Mouse (Mus musculus) layer of hippocampus, adult 2 months (tissue): ENCODE measurements around the gene Pde4d. TPM values are rescaled to one million over a fixed set of nuclear protein-coding genes. Genes with fewer than 3 reads are reported as not detected.
A peak's percentile ranks its signal among the peaks of the same experiment; 100 is the strongest.

Experiments used
- DNase-seq, 2 experiments: peaks; one replicate each; pipeline ENCODE4 v3.0.0; 2022; ENCODE audit warnings: low spot score in 2 of 2
- H3K27ac ChIP-seq: fragments of 200-600 bp; 2 replicates; pipeline ENCODE4 v1.8.1; 2022
- H3K4me3 ChIP-seq: fragments of 200-600 bp; 2 replicates; pipeline ENCODE4 v1.8.1; 2022; ENCODE audit warnings: mild to moderate bottlenecking
- CTCF ChIP-seq: fragments of 200-600 bp; conservative IDR thresholded peaks from 2 replicates; pipeline ENCODE4 v1.8.1; 2022; ENCODE audit warnings: antibody characterized with exemption, mild to moderate bottlenecking, moderate library complexity
- total RNA-seq, 2 experiments: library from RNA; stranded (reverse); gene quantifications; 2 replicates each; pipeline ENCODE4 v1.2.3; 2021

The Pde4d gene
- total RNA-seq, 2 experiments from 2014 or later: 72.2 to 73.8 TPM

- TF ChIP-seq CTCF: no peak
- H3K4me3 ChIP-seq: no peak overlapping the region
- H3K27ac ChIP-seq: no peak overlapping the region
- DNase-seq: no peak
These were observed 1202.2 kb downstream of the Pde4d start for GRCm38 (mm10) chr13:109651790-109652605.

DNA sequence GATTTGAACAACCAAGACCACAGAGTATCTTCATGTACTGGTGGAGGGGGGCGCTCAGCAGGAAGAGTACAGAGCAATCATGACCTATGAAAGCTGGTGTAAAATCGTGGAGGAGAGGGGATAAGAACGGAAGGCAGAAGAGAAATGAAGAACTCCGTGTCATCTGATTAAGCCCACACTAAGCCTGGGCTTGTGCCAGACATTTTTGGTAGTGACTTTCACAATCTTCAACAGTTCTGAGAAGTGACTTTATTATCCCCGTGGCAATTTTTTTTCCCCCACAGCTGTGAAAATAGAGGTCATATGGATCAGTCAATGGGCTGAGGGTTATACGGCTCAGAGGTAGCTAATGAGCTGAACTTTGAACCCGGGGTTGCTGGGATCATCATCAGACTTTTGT lies 1202.9 kb downstream of the Pde4d start:
- H3K27ac ChIP-seq: no peak overlapping the region
- no peak overlapping the region for H3K4me3 ChIP-seq
- TF ChIP-seq CTCF: no peak
- no peak for DNase-seq

DNA sequence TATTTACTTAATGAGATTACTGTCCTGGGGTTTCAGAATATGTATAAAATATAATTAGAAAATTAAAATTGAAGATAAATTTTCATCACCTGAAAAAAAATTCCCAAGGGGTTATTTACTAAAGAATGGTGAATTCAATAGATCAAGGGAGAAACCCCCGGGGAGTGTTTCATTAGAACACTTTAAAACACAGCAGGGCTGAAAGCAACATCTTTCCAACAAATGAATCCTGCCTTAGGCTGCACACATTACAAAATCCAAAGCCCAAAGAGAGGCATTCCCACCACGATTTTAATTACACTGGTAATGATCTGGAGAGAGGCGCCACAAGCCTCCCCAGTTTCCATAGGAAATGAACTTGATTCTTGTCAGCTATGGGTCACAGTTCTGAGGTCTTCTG lies 1205.6 kb downstream of the Pde4d start:
- TF ChIP-seq CTCF: no peak
- no peak overlapping the region for H3K27ac ChIP-seq
- no peak for DNase-seq
- H3K4me3 ChIP-seq: no peak overlapping the region

DNA sequence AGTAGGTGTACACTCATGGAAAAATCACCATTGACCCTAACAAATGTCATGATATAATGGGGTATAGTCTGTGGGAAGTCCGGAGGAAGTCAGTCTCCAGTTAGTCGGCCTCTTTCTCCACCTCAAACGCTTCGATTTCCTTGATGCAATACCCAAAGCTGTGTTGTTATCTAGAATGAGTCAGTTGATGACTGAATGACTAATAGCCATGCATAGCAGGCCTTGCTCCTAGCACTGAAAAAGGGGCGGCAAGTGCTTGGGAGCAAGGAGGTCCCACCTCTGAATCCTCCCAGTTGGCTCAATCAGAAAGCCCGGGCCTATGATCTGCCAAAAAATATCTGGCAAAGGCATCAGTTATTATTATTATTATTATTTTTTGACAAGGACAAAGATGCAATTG lies 1209.4 kb downstream of the Pde4d start:
- DNase-seq: no peak
- no peak overlapping the region for H3K27ac ChIP-seq
- H3K4me3 ChIP-seq: no peak overlapping the region
- TF ChIP-seq CTCF: no peak

DNA sequence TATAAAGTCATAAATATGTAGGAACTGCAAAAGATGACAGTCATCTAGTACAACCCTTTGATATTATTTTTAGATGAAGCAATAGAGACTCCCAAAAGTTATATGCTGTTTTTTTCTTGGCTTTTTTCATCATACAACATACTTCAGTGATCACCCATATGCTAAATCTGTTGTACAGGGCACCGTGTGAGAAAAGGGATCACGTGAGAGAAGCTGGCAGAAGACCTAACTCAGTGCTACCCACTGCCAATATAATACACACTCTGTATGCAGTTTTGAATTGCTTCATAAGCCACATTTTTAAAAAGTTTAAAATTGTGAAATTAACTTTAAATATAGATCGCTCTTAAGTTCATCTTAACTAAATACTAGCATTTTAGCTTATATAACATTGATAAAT lies 1211.6 kb downstream of the Pde4d start:
- Histone ChIP-seq H3K4me3 (no peak overlapping the region), H3K27ac (no peak overlapping the region)
- TF ChIP-seq CTCF: no peak
- DNase-seq: no peak

GRCm38 (mm10) chr13:109662099-109662498 lies 1212.4 kb downstream of the Pde4d start:
- Histone ChIP-seq H3K4me3 (no peak overlapping the region), H3K27ac (no peak overlapping the region)
- TF ChIP-seq CTCF: no peak
- no peak for DNase-seq

- Histone ChIP-seq H3K4me3 (no peak overlapping the region), H3K27ac (no peak overlapping the region)
- no peak for DNase-seq
- TF ChIP-seq CTCF: no peak
These were observed 1213.0 kb downstream of the Pde4d start for GRCm38 (mm10) chr13:109662731-109663130.

DNA sequence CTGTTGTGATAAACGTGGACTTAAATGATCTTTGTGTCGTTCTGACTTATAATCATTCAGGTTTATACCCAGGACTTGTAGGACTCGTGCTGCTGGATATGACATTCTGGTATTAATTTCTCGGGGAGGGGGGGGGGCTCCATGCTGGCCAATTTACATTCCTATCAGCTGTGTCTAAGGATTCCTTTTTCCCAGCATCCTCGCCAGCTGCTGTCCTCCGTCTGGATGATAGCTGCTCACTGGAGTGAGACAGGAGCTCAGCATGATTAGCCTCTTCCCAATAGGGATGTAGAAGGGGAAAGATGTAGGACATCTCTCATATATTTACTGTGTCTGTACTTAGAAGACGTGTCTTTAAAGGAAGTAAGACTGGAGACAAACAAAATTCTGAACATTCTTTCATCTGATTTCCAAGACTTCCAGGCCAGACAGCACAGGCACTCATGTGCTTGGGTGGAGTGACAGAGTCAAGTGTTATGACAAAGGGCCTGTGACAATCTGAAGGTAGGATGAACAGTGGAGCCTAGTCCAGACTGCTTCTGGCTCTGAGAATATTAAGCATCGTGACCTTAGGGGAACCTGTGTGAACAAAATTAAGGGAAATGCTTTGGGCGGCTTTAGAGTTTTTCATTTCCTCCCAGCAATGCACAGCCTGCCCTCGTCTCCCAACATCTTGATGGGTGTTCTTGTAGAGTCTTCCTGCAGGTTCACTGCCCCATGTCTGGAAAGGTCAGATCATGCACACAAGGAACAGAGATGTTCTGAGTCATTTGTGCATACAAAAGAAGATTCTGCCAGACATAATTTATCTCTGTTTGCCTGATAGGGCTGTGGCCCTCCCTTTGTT lies 1215.4 kb downstream of the Pde4d start:
- Histone ChIP-seq H3K27ac (no peak overlapping the region), H3K4me3 (no peak overlapping the region)
- DNase-seq: no peak
- TF ChIP-seq CTCF: no peak

- no peak for TF ChIP-seq CTCF
- no peak for DNase-seq
- Histone ChIP-seq H3K27ac (no peak overlapping the region), H3K4me3 (no peak overlapping the region)
These were observed 1216.2 kb downstream of the Pde4d start for GRCm38 (mm10) chr13:109665803-109666403.

DNA sequence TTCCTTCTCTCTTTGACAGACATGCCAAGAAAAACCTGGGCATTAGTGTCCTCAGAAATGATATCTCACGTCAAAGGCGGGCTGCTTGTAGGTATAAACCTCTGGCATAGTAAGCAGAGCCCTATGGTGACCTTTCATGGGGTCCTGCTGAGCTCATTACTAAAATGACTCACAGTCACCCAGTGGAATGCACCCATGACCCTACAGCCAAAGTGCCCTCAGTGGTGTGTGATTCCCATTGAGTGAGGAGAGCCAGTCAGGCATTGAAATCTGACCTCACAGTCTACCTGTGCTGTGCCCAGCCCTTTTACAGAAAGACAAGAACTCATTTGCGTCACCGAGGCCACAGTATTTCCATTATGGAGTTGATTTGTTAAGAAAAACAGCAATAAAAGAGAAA lies 1220.2 kb downstream of the Pde4d start:
- no peak for DNase-seq
- H3K4me3 ChIP-seq: no peak overlapping the region
- H3K27ac ChIP-seq: no peak overlapping the region
- TF ChIP-seq CTCF: no peak

DNA sequence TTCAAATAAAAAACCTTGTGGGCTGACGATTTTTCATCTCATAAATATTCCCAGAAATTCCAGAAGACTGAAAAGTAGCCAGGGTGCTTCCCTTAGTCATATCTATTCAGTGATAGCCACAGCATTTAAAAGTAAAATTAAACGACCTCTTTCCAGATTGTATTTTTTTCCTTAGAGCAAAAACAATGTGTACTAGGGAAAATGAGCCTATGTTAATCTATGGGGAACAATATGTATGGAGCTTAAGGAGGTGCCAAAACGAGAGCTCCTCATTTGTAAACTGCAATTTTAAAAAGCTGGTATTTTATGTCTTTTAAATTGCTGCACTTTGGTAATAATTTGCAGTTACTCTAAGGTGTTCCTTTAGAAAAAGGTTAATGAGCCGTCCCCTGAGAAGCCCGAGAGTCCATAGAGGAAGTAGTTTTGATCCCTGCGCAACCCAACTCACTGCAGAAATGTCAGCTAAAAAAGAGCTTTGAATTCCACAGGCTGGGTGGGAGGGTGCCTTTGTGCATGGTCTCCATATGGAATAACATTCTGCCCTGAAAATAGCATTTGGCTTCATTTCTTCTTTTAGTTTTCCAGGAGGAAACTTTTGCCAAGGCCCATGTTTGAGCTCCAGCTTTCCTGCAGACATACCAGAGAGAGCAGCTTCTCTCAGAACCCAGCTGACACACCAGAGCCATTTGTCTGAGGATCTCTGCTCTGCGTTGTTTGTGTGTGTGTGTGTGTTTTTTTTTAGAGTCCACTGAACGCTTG lies 1222.0 kb downstream of the Pde4d start:
- peak; percentile 59 to 80 for DNase-seq
- peak overlapping the region; percentile 65; the same call in 1 of the 2 replicates for H3K27ac ChIP-seq
- H3K4me3 ChIP-seq: no peak overlapping the region
- no peak for TF ChIP-seq CTCF

- TF ChIP-seq CTCF: no peak
- Histone ChIP-seq H3K4me3 (no peak overlapping the region), H3K27ac (no peak overlapping the region)
- DNase-seq: no peak
These were observed 1227.3 kb downstream of the Pde4d start for GRCm38 (mm10) chr13:109677047-109677446.
